Mouse (Mus musculus) intestine, embryonic 14.5 days (tissue): ENCODE data around the gene Sgms2. TPM values are rescaled to one million over a fixed set of nuclear protein-coding genes. Genes with fewer than 3 reads are reported as not detected.

ENCODE experiments used
- ATAC-seq: fragments of 200-750 bp; cut with Nextera tagmentation; replicated peaks from 2 replicates; pipeline ENCODE4 v1.8.0; 2017; ENCODE audit warnings: low read depth, moderate number of reproducible peaks, moderate TSS enrichment, moderate library complexity; ENCODE audit not compliant: low FRiP score, low TSS enrichment
- DNase-seq: peaks from one replicate; pipeline ENCODE4 v3.0.0-alpha.2; 2018; ENCODE audit warnings: low spot score
- H3K27ac ChIP-seq: fragments of 300-500 bp; sonication (generic); 2 replicates; pipeline ENCODE4 v1.5.1; 2014; ENCODE audit warnings: low read depth, mild to moderate bottlenecking, control low read depth
- H3K27me3 ChIP-seq: fragments of 300-500 bp; sonication (generic); replicated peaks from 2 replicates; pipeline ENCODE4 v1.6.1; 2014; ENCODE audit warnings: low read length, control low read depth; ENCODE audit not compliant: control insufficient read depth, insufficient read depth
- H3K36me3 ChIP-seq: fragments of 300-500 bp; sonication (generic); 2 replicates; pipeline ENCODE4 v1.6.1; 2014; ENCODE audit warnings: low read length, control low read depth; ENCODE audit not compliant: control insufficient read depth, insufficient read depth
- H3K4me1 ChIP-seq: fragments of 300-500 bp; sonication (generic); replicated peaks from 2 replicates; pipeline ENCODE4 v1.6.1; 2014; ENCODE audit warnings: low read length, control low read depth, mixed read lengths; ENCODE audit not compliant: control insufficient read depth, insufficient read depth
- H3K4me2 ChIP-seq: fragments of 300-500 bp; sonication (generic); 2 replicates; pipeline ENCODE4 v1.6.1; 2014; ENCODE audit warnings: low read length
- H3K4me3 ChIP-seq: fragments of 300-500 bp; sonication (generic); 2 replicates; pipeline ENCODE4 v1.5.1; 2014; ENCODE audit warnings: low read depth, low read length, control low read depth, mixed read lengths
- H3K9ac ChIP-seq: fragments of 300-500 bp; sonication (generic); 2 replicates; pipeline ENCODE4 v1.6.1; 2014; ENCODE audit warnings: mild to moderate bottlenecking, low read length
- H3K9me3 ChIP-seq: fragments of 300-500 bp; sonication (generic); 2 replicates; pipeline ENCODE4 v1.6.1; 2016; ENCODE audit warnings: low read length, control low read depth; ENCODE audit not compliant: control insufficient read depth
- WGBS: fragments of 180-500 bp; shearing (Covaris S2); extraction: QIAGEN DNeasy Blood & Tissue Kit; methylation state at CpG from one replicate; pipeline ENCODE4 v1.1.7; 2014; 5-methylcytosine and 5-hydroxymethylcytosine counted together
- polyA plus RNA-seq: library from polyadenylated mRNA; unstranded; fragments of >200 nt; fragmentation: Nextera tagmentation; extraction: Ambion mirVana; gene quantifications from 2 replicates; pipeline ENCODE4 v1.2.1, GENCODE M21; 2014

Sgms2 gene
- polyA plus RNA-seq, 1 experiment from 2014 or later = 12.4 TPM

GRCm38 (mm10) chr3:131292959-131293358 is 198.3 kb downstream of the Sgms2 start:
- WGBS = 75% methylated on average over 3 of the region's 3 CpGs
- Histone ChIP-seq H3K9me3 (no peaks in the 10 kb centered on the region), H3K36me3 (no peaks in the 10 kb centered on the region), H3K27ac (no peak overlapping the region), H3K27me3 (no peaks in the 10 kb centered on the region), H3K4me1 (0 out of 2 replicates have a peak, but pooled peaks cover 2% of the 10 kb centered on the region), H3K4me3 (no peak overlapping the region), H3K4me2 (no peak overlapping the region), H3K9ac (no peak overlapping the region)
- DNase-seq (no peak), ATAC-seq (no peak)

- Histone ChIP-seq H3K4me2 (no peak overlapping the region), H3K36me3 (no peaks in the 10 kb centered on the region), H3K9me3 (no peaks in the 10 kb centered on the region), H3K27me3 (no peaks in the 10 kb centered on the region), H3K27ac (no peak overlapping the region), H3K4me3 (no peak overlapping the region), H3K9ac (no peak overlapping the region), H3K4me1 (0 out of 2 replicates have a peak, but pooled peaks cover 2% of the 10 kb centered on the region)
- WGBS = 57% methylated on average over 2 of the region's 2 CpGs
- no peak; the same call in 1 of the 2 replicates for ATAC-seq
- no peak for DNase-seq
These were observed 198.9 kb downstream of the Sgms2 start for GRCm38 (mm10) chr3:131292349-131292748.

- Histone ChIP-seq H3K4me1 (0 out of 2 replicates have a peak, but pooled peaks cover 2% of the 10 kb centered on the region), H3K4me3 (no peak overlapping the region), H3K9ac (no peak overlapping the region), H3K27me3 (no peaks in the 10 kb centered on the region), H3K27ac (no peak overlapping the region), H3K36me3 (no peaks in the 10 kb centered on the region), H3K4me2 (no peak overlapping the region), H3K9me3 (no peaks in the 10 kb centered on the region)
- no peak for DNase-seq
- no peak for ATAC-seq
- 83% methylated on average over 4 of the region's 4 CpGs for WGBS
These were observed 199.3 kb downstream of the Sgms2 start for GRCm38 (mm10) chr3:131291890-131292289.

- Histone ChIP-seq H3K4me3 (no peak overlapping the region), H3K4me2 (no peak overlapping the region), H3K27ac (no peak overlapping the region), H3K4me1 (peaks cover 18% of the 10 kb centered on the region), H3K9ac (no peak overlapping the region), H3K27me3 (no peaks in the 10 kb centered on the region), H3K36me3 (no peaks in the 10 kb centered on the region), H3K9me3 (no peaks in the 10 kb centered on the region)
- DNase-seq (no peak), ATAC-seq (no peak)
- WGBS = 79% methylated on average over 4 of the region's 4 CpGs
These were observed 217.1 kb downstream of the Sgms2 start for GRCm38 (mm10) chr3:131274151-131274550.

GRCm38 (mm10) chr3:131272374-131273100 is 218.7 kb downstream of the Sgms2 start:
- Histone ChIP-seq H3K4me3 (peak overlapping the region; percentile 81), H3K9ac (peak overlapping the region; percentile 25), H3K27ac (peak overlapping the region; percentile 78; the same call in 1 of the 2 replicates), H3K36me3 (peaks cover under 1% of the 10 kb centered on the region; the same call in 1 of the 2 replicates), H3K4me2 (peak overlapping the region; percentile 51), H3K9me3 (no peaks in the 10 kb centered on the region), H3K27me3 (no peaks in the 10 kb centered on the region), H3K4me1 (peaks cover 18% of the 10 kb centered on the region)
- peak; percentile 44 for ATAC-seq
- no peak for DNase-seq
- 22% methylated on average over 10 of the region's 10 CpGs for WGBS

- H3K9ac ChIP-seq = peak within 1 kb of the TSS; percentile 67
- H3K4me3 ChIP-seq = peak within 1 kb of the TSS; percentile 81
- peaks cover 18% of the 10 kb centered on the region for H3K4me1 ChIP-seq
- peaks cover 2% of the 10 kb centered on the region for H3K36me3 ChIP-seq
- no peaks in the 10 kb centered on the region for H3K27me3 ChIP-seq
- DNase-seq (peak; percentile 93), ATAC-seq (peak; percentile 92)
- under 1% methylated on average over 54 of the region's 54 CpGs for WGBS
- no peaks in the 10 kb centered on the region for H3K9me3 ChIP-seq
- peak within 1 kb of the TSS; percentile 51 for H3K4me2 ChIP-seq
- H3K27ac ChIP-seq = peak within 1 kb of the TSS; percentile 78
These were observed 219.4 kb downstream of the Sgms2 start, which contains the start of gene Hadh for GRCm38 (mm10) chr3:131271559-131272373. TSS of gene Hadh (minus strand) at chr3:131272101.

- ATAC-seq = peak; percentile 54
- H3K4me3 ChIP-seq = peak overlapping the region; percentile 81
- WGBS = 4% methylated on average over 8 of the region's 8 CpGs
- peaks cover 18% of the 10 kb centered on the region for H3K4me1 ChIP-seq
- DNase-seq = peak; percentile 74
- peak overlapping the region; percentile 67 for H3K9ac ChIP-seq
- H3K9me3 ChIP-seq = no peaks in the 10 kb centered on the region
- H3K27ac ChIP-seq = peak overlapping the region; percentile 78; the same call in 1 of the 2 replicates
- no peaks in the 10 kb centered on the region for H3K27me3 ChIP-seq
- H3K4me2 ChIP-seq = peak overlapping the region; percentile 51
- peaks cover 2% of the 10 kb centered on the region for H3K36me3 ChIP-seq
These were observed 220.1 kb downstream of the Sgms2 start for GRCm38 (mm10) chr3:131271157-131271556.

GRCm38 (mm10) chr3:131270381-131270780 is 220.8 kb downstream of the Sgms2 start:
- no peak for ATAC-seq
- Histone ChIP-seq H3K4me3 (peak overlapping the region; percentile 81), H3K4me1 (peaks cover 18% of the 10 kb centered on the region), H3K27ac (no peak overlapping the region), H3K4me2 (peak overlapping the region; percentile 51), H3K27me3 (no peaks in the 10 kb centered on the region), H3K9ac (0 out of 2 replicates have a peak overlapping the region, but pooled peaks have one; percentile 67), H3K9me3 (no peaks in the 10 kb centered on the region), H3K36me3 (peaks cover 2% of the 10 kb centered on the region)
- DNase-seq = no peak
- WGBS = 59% methylated on average over 6 of the region's 6 CpGs
